Mouse (Mus musculus): Measurements from ENCODE around the gene Rnf40. TPM values are rescaled to one million over a fixed set of nuclear protein-coding genes. Genes with fewer than 3 reads are reported as not detected.
A peak's percentile ranks its signal among the peaks of the same experiment; 100 is the strongest.

Rnf40 gene
- polyA plus RNA-seq, 1 experiment, result 32.2 TPM

DNA sequence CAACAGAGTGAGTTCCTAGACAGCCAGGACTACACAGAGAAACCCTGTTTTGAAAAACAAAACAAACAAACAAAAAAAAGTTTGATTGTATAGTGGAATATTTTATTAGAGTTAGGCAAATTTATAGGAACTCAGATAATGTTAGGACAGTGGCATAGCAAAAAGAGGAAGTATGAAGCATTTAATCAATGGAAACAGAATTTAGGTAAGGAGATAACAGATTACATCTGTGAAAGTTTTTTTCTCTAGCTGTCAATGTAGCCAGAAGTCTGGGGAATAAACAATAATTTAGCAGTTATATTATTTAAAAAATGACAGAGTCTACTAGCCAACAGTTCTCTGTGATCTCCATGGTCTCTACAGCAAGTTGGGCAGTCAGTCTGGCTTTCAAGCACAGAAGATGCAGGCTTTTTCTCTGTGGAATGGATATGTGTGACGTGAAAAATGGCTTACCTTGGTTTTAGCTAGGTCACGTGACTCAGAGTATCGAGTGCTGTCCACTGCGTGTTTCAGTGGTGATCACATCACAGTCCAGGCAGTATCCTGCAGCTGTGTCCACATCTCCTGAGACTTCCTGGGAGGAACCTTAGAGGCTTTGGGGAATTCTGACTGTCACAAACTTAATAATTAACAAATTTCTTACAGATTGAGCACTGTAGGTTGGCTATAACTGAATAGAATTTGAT, 60.1 kb downstream of the Rnf40 start:
- H3ac ChIP-seq (ENCODE audit: control insufficient read depth, insufficient read length), result no peak overlapping the region
- no peak for TF ChIP-seq SRF (IDR thresholded peaks at IDR 0.05; ENCODE audit: control insufficient read depth, insufficient read length, low read depth)
- peak; percentile 62 for TF ChIP-seq USF1 (IDR thresholded peaks at IDR 0.05; ENCODE audit: low read depth)
- H3K4me2 ChIP-seq (ENCODE audit: low read depth), result no peak overlapping the region
- no peaks in the 10 kb centered on the region for H3K36me3 ChIP-seq (ENCODE audit: control insufficient read depth, insufficient read depth)
- H3K27me3 ChIP-seq (ENCODE audit: control insufficient read depth, insufficient read depth, insufficient read length), result peaks cover 25% of the 10 kb centered on the region
- H3K79me2 ChIP-seq (ENCODE audit: control insufficient read depth, insufficient read depth), result no peaks in the 10 kb centered on the region
- no peak overlapping the region for H3K4me3 ChIP-seq

DNA sequence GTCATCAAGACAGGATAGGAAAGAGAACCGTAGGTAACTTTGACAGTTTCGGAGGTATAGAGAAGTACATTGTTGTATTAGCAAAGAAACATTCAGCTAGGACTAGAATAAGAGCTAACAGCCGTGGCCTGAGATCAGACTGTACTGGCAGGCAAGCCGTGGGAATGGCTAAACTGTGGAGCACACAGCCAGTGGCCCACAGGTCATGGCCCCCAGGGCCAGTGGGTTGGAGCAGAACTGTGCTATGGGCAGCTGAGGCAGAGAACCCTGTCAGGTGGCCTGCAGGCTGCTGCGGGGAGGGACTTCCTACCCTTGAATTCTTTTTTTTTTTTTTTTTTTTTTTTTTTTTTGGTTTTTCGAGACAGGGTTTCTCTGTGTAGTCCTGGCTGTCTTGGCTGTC, 60.6 kb downstream of the Rnf40 start:
- Histone ChIP-seq H3K79me2 (ENCODE audit: control insufficient read depth, insufficient read depth) (no peaks in the 10 kb centered on the region), H3ac (ENCODE audit: control insufficient read depth, insufficient read length) (no peak overlapping the region), H3K4me2 (ENCODE audit: low read depth) (no peak overlapping the region), H3K27me3 (ENCODE audit: control insufficient read depth, insufficient read depth, insufficient read length) (peaks cover 25% of the 10 kb centered on the region), H3K4me3 (no peak overlapping the region), H3K36me3 (ENCODE audit: control insufficient read depth, insufficient read depth) (no peaks in the 10 kb centered on the region)
- TF ChIP-seq CEBPB (IDR thresholded peaks at IDR 0.05; ENCODE audit: insufficient read depth, poor library complexity, severe bottlenecking) (no peak), MYOG (IDR thresholded peaks at IDR 0.05; ENCODE audit: control insufficient read depth in 1 of 3, insufficient read depth in 1 of 3, insufficient read length in 2 of 3, low read depth in 2 of 3) (no peak), POLR2AphosphoS2 (IDR thresholded peaks at IDR 0.05; ENCODE audit: insufficient read length, low read depth) (no peak), USF1 (IDR thresholded peaks at IDR 0.05; ENCODE audit: low read depth) (no peak), TCF3 (IDR thresholded peaks at IDR 0.05; ENCODE audit: insufficient read length, low read depth) (no peak), MYOD1 (IDR thresholded peaks at IDR 0.05; ENCODE audit: control insufficient read depth in 1 of 3, insufficient read length in 2 of 3, low read depth in 2 of 3) (no peak), MAX (IDR thresholded peaks at IDR 0.05; ENCODE audit: low read depth) (no peak)

DNA sequence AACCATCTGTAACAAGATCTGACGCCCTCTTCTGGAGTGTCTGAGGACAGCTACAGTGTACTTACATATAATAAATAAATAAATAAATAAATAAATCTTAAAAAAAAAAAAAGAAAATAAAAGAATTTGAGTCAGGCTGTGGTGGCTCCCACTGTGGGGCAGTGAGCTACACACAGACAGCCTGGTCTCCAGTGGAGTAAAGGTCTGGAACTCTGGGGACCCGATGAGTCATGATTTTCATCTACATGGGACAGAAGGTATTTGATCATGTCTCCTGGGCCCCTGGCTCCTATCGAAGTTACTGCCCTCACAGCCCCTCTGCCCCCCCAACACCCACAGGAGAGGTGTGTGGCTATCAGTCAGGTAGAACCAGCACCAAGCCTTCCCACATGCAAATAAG, 63.1 kb downstream of the Rnf40 start:
- no peaks in the 10 kb centered on the region for H3K36me3 ChIP-seq (ENCODE audit: control insufficient read depth, insufficient read depth)
- TF ChIP-seq POLR2A (IDR thresholded peaks at IDR 0.05; ENCODE audit: insufficient read length, low read depth) (no peak), E2F4 (IDR thresholded peaks at IDR 0.05; ENCODE audit: insufficient read depth) (no peak), MAX (IDR thresholded peaks at IDR 0.05; ENCODE audit: low read depth) (no peak), POLR2AphosphoS2 (IDR thresholded peaks at IDR 0.05; ENCODE audit: insufficient read length, low read depth) (no peak), TCF3 (IDR thresholded peaks at IDR 0.05; ENCODE audit: insufficient read length, low read depth) (no peak), MYOD1 (IDR thresholded peaks at IDR 0.05; ENCODE audit: control insufficient read depth in 1 of 3, insufficient read length in 2 of 3, low read depth in 2 of 3) (no peak), USF1 (IDR thresholded peaks at IDR 0.05; ENCODE audit: low read depth) (no peak), REST (IDR thresholded peaks at IDR 0.05; ENCODE audit: insufficient read depth, insufficient read length) (no peak), TCF12 (IDR thresholded peaks at IDR 0.05; ENCODE audit: insufficient read depth, poor library complexity, severe bottlenecking) (no peak), MYOG (IDR thresholded peaks at IDR 0.05; ENCODE audit: control insufficient read depth in 1 of 3, insufficient read depth in 1 of 3, insufficient read length in 2 of 3, low read depth in 2 of 3) (no peak), SRF (IDR thresholded peaks at IDR 0.05; ENCODE audit: control insufficient read depth, insufficient read length, low read depth) (no peak), CEBPB (IDR thresholded peaks at IDR 0.05; ENCODE audit: insufficient read depth, poor library complexity, severe bottlenecking) (no peak)
- H3K79me2 ChIP-seq (ENCODE audit: control insufficient read depth, insufficient read depth), result no peaks in the 10 kb centered on the region
- H3K27me3 ChIP-seq (ENCODE audit: control insufficient read depth, insufficient read depth, insufficient read length), result peaks cover 7% of the 10 kb centered on the region
- no peak overlapping the region for H3ac ChIP-seq (ENCODE audit: control insufficient read depth, insufficient read length)
- no peak overlapping the region for H3K4me3 ChIP-seq
- H3K4me2 ChIP-seq (ENCODE audit: low read depth), result no peak overlapping the region

DNA sequence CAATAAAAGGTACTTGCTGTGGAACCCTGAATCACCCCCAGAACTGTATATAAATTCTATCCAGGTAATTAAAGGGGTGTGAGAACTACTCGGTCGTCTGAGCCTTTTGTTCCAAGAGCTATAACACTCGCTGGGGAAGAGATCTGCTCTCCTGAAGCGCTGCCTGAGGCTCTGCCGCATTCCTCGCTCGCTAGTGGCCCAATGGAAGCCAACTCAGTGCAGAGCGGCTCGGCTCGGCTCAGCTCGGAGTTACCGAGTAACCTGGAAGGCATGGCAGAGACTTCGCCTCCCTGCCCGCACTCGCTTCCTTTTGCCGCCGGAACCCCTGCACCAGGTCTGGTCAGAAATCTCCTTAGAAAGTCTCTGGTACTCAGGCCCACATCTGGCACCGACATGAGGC, 63.5 kb downstream of the Rnf40 start:
- Histone ChIP-seq H3K79me2 (ENCODE audit: control insufficient read depth, insufficient read depth) (no peaks in the 10 kb centered on the region), H3K4me3 (no peak overlapping the region), H3ac (ENCODE audit: control insufficient read depth, insufficient read length) (no peak overlapping the region), H3K36me3 (ENCODE audit: control insufficient read depth, insufficient read depth) (no peaks in the 10 kb centered on the region), H3K4me2 (ENCODE audit: low read depth) (no peak overlapping the region), H3K27me3 (ENCODE audit: control insufficient read depth, insufficient read depth, insufficient read length) (peaks cover 7% of the 10 kb centered on the region)
- TF ChIP-seq MAX (IDR thresholded peaks at IDR 0.05; ENCODE audit: low read depth) (no peak), SRF (IDR thresholded peaks at IDR 0.05; ENCODE audit: control insufficient read depth, insufficient read length, low read depth) (no peak), CEBPB (IDR thresholded peaks at IDR 0.05; ENCODE audit: insufficient read depth, poor library complexity, severe bottlenecking) (no peak), REST (IDR thresholded peaks at IDR 0.05; ENCODE audit: insufficient read depth, insufficient read length) (no peak), E2F4 (IDR thresholded peaks at IDR 0.05; ENCODE audit: insufficient read depth) (no peak), TCF12 (IDR thresholded peaks at IDR 0.05; ENCODE audit: insufficient read depth, poor library complexity, severe bottlenecking) (no peak)

DNA sequence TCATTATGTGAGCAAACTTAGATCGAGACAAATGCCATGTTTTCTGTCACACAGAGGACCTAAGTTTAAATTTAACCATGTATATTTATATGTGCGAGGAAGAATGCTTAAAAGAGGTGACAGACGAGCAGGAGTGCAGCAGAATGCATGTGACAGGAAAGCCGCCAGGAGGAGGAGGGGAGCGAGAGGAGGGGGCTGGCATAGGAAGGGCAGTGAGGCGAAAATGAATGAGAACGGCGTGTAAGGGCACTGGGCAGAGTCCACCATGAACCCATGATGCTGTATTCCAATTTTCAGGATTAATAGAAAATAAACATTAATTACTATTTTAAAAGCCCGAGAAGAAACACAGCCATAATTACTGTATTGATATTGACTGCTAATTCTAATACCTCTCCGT, 65.8 kb downstream of the Rnf40 start:
- Histone ChIP-seq H3K27me3 (ENCODE audit: control insufficient read depth, insufficient read depth, insufficient read length) (peaks cover 7% of the 10 kb centered on the region), H3K36me3 (ENCODE audit: control insufficient read depth, insufficient read depth) (no peaks in the 10 kb centered on the region), H3ac (ENCODE audit: control insufficient read depth, insufficient read length) (no peak overlapping the region), H3K4me3 (no peak overlapping the region), H3K4me2 (ENCODE audit: low read depth) (no peak overlapping the region), H3K79me2 (ENCODE audit: control insufficient read depth, insufficient read depth) (no peaks in the 10 kb centered on the region)
- TF ChIP-seq CEBPB (IDR thresholded peaks at IDR 0.05; ENCODE audit: insufficient read depth, poor library complexity, severe bottlenecking), result no peak
- no peak for TF ChIP-seq SRF (IDR thresholded peaks at IDR 0.05; ENCODE audit: control insufficient read depth, insufficient read length, low read depth)
- no peak for TF ChIP-seq TCF3 (IDR thresholded peaks at IDR 0.05; ENCODE audit: insufficient read length, low read depth)
- no peak for TF ChIP-seq POLR2AphosphoS2 (IDR thresholded peaks at IDR 0.05; ENCODE audit: insufficient read length, low read depth)
- no peak for TF ChIP-seq MYOD1 (IDR thresholded peaks at IDR 0.05; ENCODE audit: control insufficient read depth in 1 of 3, insufficient read length in 2 of 3, low read depth in 2 of 3)
- TF ChIP-seq USF1 (IDR thresholded peaks at IDR 0.05; ENCODE audit: low read depth), result no peak
- no peak for TF ChIP-seq POLR2A (IDR thresholded peaks at IDR 0.05; ENCODE audit: insufficient read length, low read depth)
- no peak for TF ChIP-seq MYOG (IDR thresholded peaks at IDR 0.05; ENCODE audit: control insufficient read depth in 1 of 3, insufficient read depth in 1 of 3, insufficient read length in 2 of 3, low read depth in 2 of 3)

Other genes with a start within 250 kb of the Rnf40 start
- 17.3 TPM for gene Zfp768, start 243.2 kb upstream of the Rnf40 start, polyA plus RNA-seq (2012; fragmentation: generic; extraction: Trizol)
- 3.6 TPM for gene Zfp747, start 212.7 kb upstream of the Rnf40 start, polyA plus RNA-seq (2012; fragmentation: generic; extraction: Trizol)
- 0.34 TPM for gene 9130019O22Rik, start 201.6 kb upstream of the Rnf40 start, polyA plus RNA-seq (2012; fragmentation: generic; extraction: Trizol)
- gene E430018J23Rik, start 195.1 kb upstream of the Rnf40 start, polyA plus RNA-seq (2012; fragmentation: generic; extraction: Trizol), result 3.0 TPM
- gene Zfp764, start 181.9 kb upstream of the Rnf40 start, polyA plus RNA-seq (2012; fragmentation: generic; extraction: Trizol), result 1.2 TPM
- 11.6 TPM for gene Zfp688, start 166.7 kb upstream of the Rnf40 start, polyA plus RNA-seq (2012; fragmentation: generic; extraction: Trizol)
- 2.1 TPM for gene Zfp689, start 139.6 kb upstream of the Rnf40 start, polyA plus RNA-seq (2012; fragmentation: generic; extraction: Trizol)
- gene Prr14, start 129.2 kb upstream of the Rnf40 start, polyA plus RNA-seq (2012; fragmentation: generic; extraction: Trizol), result 26.5 TPM
- gene Fbrs, start 109.6 kb upstream of the Rnf40 start, polyA plus RNA-seq (2012; fragmentation: generic; extraction: Trizol), result 21.2 TPM
- 18.1 TPM for gene Srcap, start 76.8 kb upstream of the Rnf40 start, polyA plus RNA-seq (2012; fragmentation: generic; extraction: Trizol)
- gene Gm42715, start 69.2 kb upstream of the Rnf40 start, polyA plus RNA-seq (2012; fragmentation: generic; extraction: Trizol), result 6.8 TPM
- not detected for gene Tmem265, start 27.4 kb upstream of the Rnf40 start, polyA plus RNA-seq (2012; fragmentation: generic; extraction: Trizol)
- 18.3 TPM for gene Phkg2, start 15.4 kb upstream of the Rnf40 start, polyA plus RNA-seq (2012; fragmentation: generic; extraction: Trizol)
- gene Ccdc189, start 172 bp upstream of the Rnf40 start, polyA plus RNA-seq (2012; fragmentation: generic; extraction: Trizol), result 6.1 TPM
- 6.3 TPM for gene Zfp629, start 27.0 kb downstream of the Rnf40 start, polyA plus RNA-seq (2012; fragmentation: generic; extraction: Trizol)
- 94.7 TPM for gene Bcl7c, start 120.2 kb downstream of the Rnf40 start, polyA plus RNA-seq (2012; fragmentation: generic; extraction: Trizol)
- 8.9 TPM for gene Ctf1, start 124.0 kb downstream of the Rnf40 start, polyA plus RNA-seq (2012; fragmentation: generic; extraction: Trizol)
- gene Ctf2, start 143.4 kb downstream of the Rnf40 start, polyA plus RNA-seq (2012; fragmentation: generic; extraction: Trizol), result 0.14 TPM
- 11.9 TPM for gene Fbxl19, start 155.8 kb downstream of the Rnf40 start, polyA plus RNA-seq (2012; fragmentation: generic; extraction: Trizol)
- gene Orai3, start 181.0 kb downstream of the Rnf40 start, polyA plus RNA-seq (2012; fragmentation: generic; extraction: Trizol), result 16.3 TPM
- 13.7 TPM for gene Setd1a, start 187.9 kb downstream of the Rnf40 start, polyA plus RNA-seq (2012; fragmentation: generic; extraction: Trizol)
- gene Gm49388, start 196.8 kb downstream of the Rnf40 start, polyA plus RNA-seq (2012; fragmentation: generic; extraction: Trizol), result 1.4 TPM
- 15.0 TPM for gene Hsd3b7, start 211.8 kb downstream of the Rnf40 start, polyA plus RNA-seq (2012; fragmentation: generic; extraction: Trizol)
- gene Stx4a, start 235.5 kb downstream of the Rnf40 start, polyA plus RNA-seq (2012; fragmentation: generic; extraction: Trizol), result 73.0 TPM
- gene Stx1b, start 235.8 kb downstream of the Rnf40 start, polyA plus RNA-seq (2012; fragmentation: generic; extraction: Trizol), result 0.20 TPM